Mouse (Mus musculus) small intestine, adult 2 months (tissue): ENCODE results near the gene Thrb. TPM values are rescaled to one million over a fixed set of nuclear protein-coding genes. Genes with fewer than 3 reads are reported as not detected.

Source experiments
- H3K27ac ChIP-seq: fragments of 200-500 bp; 2 replicates; pipeline ENCODE4 v1.5.1; 2012; ENCODE audit warnings: low read depth, low read length, control low read depth, inconsistent platforms; ENCODE audit not compliant: insufficient read depth
- H3K27me3 ChIP-seq: fragments of 200-500 bp; 2 replicates; pipeline ENCODE4 v1.6.1; 2012; ENCODE audit warnings: mild to moderate bottlenecking, moderate library complexity, low read length, inconsistent platforms; ENCODE audit not compliant: control insufficient read depth, insufficient read depth
- H3K36me3 ChIP-seq: fragments of 200-500 bp; 2 replicates; pipeline ENCODE4 v1.6.1; 2012; ENCODE audit warnings: mild to moderate bottlenecking, low read length, control low read depth, inconsistent platforms; ENCODE audit not compliant: control insufficient read depth, insufficient read depth
- H3K4me1 ChIP-seq: fragments of 200-500 bp; 2 replicates; pipeline ENCODE4 v1.6.1; 2012; ENCODE audit warnings: low read length, inconsistent platforms, mixed read lengths; ENCODE audit not compliant: control insufficient read depth, insufficient read depth, insufficient read length
- H3K4me3 ChIP-seq: fragments of 200-500 bp; 2 replicates; pipeline ENCODE4 v1.5.1; 2012; ENCODE audit warnings: low read depth, mild to moderate bottlenecking, control low read depth, inconsistent platforms, low read length, moderate library complexity
- CTCF ChIP-seq: fragments of 200-500 bp; IDR thresholded peaks from 2 replicates; pipeline ENCODE4 v1.5.1; 2012; ENCODE audit warnings: low read depth, mild to moderate bottlenecking, control low read depth, inconsistent platforms, low read length, moderate library complexity, mixed read lengths; ENCODE audit not compliant: insufficient replicate concordance, insufficient read length; ENCODE audit errors: extremely low read depth
- POLR2A ChIP-seq: fragments of 200-500 bp; IDR thresholded peaks from 2 replicates; pipeline ENCODE4 v1.6.1; 2012; ENCODE audit warnings: low read depth, mild to moderate bottlenecking, control low read depth, inconsistent platforms, low read length, moderate library complexity
- WGBS: fragments of 180-500 bp; shearing (Covaris S2); methylation state at CpG from one replicate; pipeline ENCODE4 v1.1.7; 2018; 5-methylcytosine and 5-hydroxymethylcytosine counted together
- polyA plus RNA-seq: library from polyadenylated mRNA; depleted of rRNA; stranded (reverse); fragments of >200 nt; gene quantifications from 2 replicates; pipeline ENCODE4 v1.2.3, GENCODE M21; 2012

Thrb gene
- polyA plus RNA-seq, 1 experiment = 2.5 TPM

DNA sequence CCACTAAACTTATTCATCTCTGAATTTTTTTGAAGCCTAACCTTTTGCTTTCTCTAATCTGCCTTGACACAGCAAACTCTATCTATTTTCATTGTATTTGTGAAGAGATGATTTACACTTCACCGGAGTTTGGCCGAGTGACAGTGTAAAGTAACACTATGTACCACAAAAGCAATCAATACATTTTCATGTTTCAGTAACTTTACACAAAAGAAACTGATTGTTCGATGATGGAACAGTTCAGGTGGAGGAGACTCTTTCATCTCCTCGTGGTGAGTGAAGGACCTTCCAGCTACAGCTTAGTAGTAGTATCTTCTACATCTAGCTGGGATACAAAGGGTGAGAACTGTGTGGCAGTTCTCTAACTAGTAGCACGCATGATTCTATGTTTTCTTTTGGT is 5.0 kb upstream of the Thrb start:
- TF ChIP-seq POLR2A (no peak), CTCF (no peak)
- no peaks in the 10 kb centered on the region for H3K36me3 ChIP-seq
- no peak overlapping the region for H3K4me3 ChIP-seq
- no peak overlapping the region for H3K27ac ChIP-seq
- no peaks in the 10 kb centered on the region for H3K4me1 ChIP-seq
- WGBS = 80% methylated on average over 5 of the region's 5 CpGs
- H3K27me3 ChIP-seq = no peaks in the 10 kb centered on the region

DNA sequence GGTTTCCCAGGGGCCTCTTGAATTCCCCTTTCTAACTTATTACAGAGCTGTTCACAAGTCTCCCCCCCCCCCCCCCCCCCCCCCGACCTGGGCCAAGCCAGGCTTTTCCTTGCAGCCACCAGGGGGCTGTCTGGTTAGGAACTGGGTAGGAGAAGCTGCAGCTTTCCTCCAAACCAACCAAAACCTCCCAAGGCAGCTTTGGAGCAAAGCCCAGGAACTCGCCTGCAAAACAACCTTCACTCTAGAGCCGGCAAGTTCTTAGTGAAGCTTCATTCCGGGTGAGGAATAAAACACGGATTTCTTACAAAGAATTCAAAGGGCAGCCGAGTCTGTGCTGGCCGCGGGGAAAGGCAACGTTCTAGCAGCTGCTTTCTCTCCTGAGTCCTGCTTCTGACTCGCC is 1.0 kb upstream of the Thrb start:
- Histone ChIP-seq H3K27me3 (no peaks in the 10 kb centered on the region), H3K4me1 (no peaks in the 10 kb centered on the region; the same call in 1 of the 2 replicates), H3K4me3 (peak overlapping the region; percentile 76), H3K27ac (peak overlapping the region; percentile 78), H3K36me3 (no peaks in the 10 kb centered on the region)
- TF ChIP-seq POLR2A (no peak), CTCF (peak; percentile 56; the same call in 1 of the 2 replicates)
- 2% methylated on average over 10 of the region's 10 CpGs for WGBS

DNA sequence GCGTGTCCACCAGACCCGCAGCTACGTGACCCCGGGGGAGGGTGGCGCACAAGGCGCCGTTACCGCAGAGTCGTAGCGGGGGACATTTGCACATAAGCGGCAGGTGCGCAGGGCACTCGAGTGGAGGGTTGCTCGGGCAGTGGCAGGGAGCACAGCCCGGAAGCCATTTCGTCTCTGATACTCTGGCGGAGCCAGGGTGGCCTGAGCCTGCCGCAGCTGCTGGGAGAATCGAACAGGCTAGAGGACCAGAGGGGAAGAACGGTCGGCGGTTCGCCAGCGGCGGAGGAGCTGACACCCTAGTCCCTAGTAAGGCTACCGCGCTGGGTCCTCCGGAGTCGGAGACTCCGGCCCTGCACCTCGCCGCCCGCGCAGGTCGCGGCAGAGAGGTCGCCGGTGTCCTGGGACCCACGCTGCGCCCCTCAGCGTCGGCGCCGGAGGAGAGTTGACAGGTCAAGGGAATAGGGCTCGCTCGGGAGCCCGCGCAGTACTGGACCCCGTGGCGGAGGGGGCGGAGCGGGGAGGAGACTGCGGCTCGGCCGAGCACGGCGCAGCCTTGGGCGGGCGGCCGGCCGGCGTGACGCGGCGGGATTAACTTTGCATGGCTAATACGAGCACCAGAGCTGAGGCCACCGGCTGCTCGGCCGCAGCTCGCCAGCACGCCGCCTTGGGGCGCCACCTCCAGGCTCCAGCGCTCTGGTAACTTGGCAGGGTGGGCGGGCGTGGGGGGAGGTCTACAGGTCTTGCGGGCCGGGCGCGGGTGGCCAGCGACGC is 453 bp downstream of the Thrb start:
- peak overlapping the region; percentile 78 for H3K27ac ChIP-seq
- TF ChIP-seq POLR2A (no peak; the same call in 1 of the 2 replicates), CTCF (0 out of 2 replicates have a peak, but pooled peaks have one; percentile 18)
- no peaks in the 10 kb centered on the region for H3K27me3 ChIP-seq

DNA sequence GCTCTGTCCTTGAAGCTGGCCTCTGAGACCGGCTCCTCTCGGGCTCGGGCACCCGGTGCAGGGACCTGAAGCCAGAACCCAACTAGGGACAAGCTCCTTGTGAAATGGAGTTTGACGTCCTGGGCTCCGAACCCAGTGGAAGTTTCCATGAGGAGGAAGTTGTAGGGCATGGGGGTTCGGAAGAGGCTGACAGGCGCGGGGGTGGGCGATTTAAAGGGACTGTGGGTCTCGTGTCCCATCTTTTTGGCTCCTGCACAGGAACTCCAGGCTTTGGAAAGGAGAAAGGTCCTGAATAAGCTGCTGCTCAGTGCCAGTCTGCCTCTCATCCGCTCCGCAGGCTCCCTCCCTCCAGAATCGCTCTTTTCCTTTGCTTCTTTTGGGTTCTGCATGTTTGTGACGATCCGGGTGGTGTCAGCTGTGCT is 1.1 kb downstream of the Thrb start:
- Histone ChIP-seq H3K4me3 (peak overlapping the region; percentile 80), H3K4me1 (no peaks in the 10 kb centered on the region; the same call in 1 of the 2 replicates), H3K27me3 (no peaks in the 10 kb centered on the region), H3K36me3 (no peaks in the 10 kb centered on the region), H3K27ac (peak overlapping the region; percentile 29; the same call in 1 of the 2 replicates)
- WGBS = under 1% methylated on average over 16 of the region's 16 CpGs
- TF ChIP-seq CTCF = no peak; the same call in 1 of the 2 replicates
- TF ChIP-seq POLR2A = no peak

More for the DNA sequence above, 453 bp downstream of the Thrb start:
- no peaks in the 10 kb centered on the region for H3K36me3 ChIP-seq
- no peaks in the 10 kb centered on the region; the same call in 1 of the 2 replicates for H3K4me1 ChIP-seq
- H3K4me3 ChIP-seq = peak overlapping the region; percentile 80
- under 1% methylated on average over 82 of the region's 82 CpGs for WGBS

DNA sequence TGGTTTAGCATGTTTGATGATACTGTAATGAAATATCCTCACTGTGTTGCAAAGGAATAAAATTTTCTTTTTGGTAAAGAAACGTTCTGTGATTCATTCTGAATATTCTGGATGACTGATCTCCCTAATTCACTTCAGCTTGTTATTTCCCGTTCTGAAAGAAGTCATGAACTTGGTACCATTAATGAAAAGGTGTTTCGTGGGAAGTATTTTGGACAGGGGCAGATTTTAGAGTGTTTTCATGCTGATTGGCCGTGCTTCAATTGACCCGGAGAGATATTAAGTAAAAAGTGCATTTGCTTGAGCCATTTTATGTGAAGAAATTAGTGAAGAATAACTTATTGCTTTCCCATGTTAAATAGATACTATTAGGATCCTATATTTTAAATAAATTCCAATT is 2.0 kb downstream of the Thrb start:
- TF ChIP-seq CTCF (no peak), POLR2A (no peak)
- H3K27ac ChIP-seq = no peak overlapping the region
- no peaks in the 10 kb centered on the region for H3K36me3 ChIP-seq
- no peaks in the 10 kb centered on the region; the same call in 1 of the 2 replicates for H3K4me1 ChIP-seq
- no peaks in the 10 kb centered on the region for H3K27me3 ChIP-seq
- no peak overlapping the region for H3K4me3 ChIP-seq
- 56% methylated on average over 5 of the region's 5 CpGs for WGBS

DNA sequence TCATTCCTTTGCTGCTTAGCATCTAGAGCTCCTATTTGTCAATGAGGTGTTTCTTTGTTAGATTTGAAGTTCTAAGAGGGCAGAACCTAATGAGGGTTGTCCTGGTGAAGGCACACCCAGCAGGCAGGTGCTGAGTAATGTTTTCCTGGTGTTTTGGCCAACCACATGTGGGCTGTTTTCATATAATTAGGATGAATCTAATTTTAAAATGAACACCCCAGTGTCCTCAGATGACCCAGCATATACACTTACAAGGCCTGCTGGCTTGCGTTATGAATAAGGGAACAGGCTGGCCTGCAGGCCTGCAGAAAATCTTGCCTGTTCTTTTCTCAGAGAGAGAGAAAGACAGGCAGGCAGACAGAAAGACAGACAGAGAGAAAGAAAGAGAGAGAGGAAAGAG is 14.3 kb downstream of the Thrb start:
- H3K4me1 ChIP-seq = no peaks in the 10 kb centered on the region
- 43% methylated on average over 1 of the region's 1 CpGs for WGBS
- H3K27me3 ChIP-seq = no peaks in the 10 kb centered on the region
- no peak for TF ChIP-seq POLR2A
- no peak for TF ChIP-seq CTCF
- H3K4me3 ChIP-seq = no peak overlapping the region
- no peak overlapping the region for H3K27ac ChIP-seq
- no peaks in the 10 kb centered on the region for H3K36me3 ChIP-seq

DNA sequence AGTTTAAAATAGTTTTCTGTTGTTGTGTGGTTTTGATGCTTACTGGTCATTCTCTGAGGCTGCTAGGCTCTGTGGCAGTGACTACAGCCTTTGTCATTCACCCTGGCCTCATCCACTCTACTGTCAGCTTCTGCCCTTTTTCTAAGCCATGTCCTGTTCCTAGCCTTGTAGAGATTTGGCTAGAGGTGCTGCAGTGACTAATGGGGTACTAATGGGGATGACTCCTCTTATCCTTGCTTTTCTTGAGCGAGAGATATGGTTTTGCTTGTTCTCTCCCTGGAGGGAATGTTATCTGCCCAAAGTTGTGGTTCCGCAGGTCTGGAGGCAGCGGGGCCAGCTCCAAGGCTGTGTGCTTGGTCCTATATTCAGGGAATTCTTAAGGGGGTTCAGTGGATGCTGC is 15.2 kb downstream of the Thrb start:
- Histone ChIP-seq H3K4me1 (no peaks in the 10 kb centered on the region), H3K36me3 (no peaks in the 10 kb centered on the region), H3K27me3 (no peaks in the 10 kb centered on the region), H3K27ac (no peak overlapping the region), H3K4me3 (no peak overlapping the region)
- TF ChIP-seq POLR2A = no peak
- no peak for TF ChIP-seq CTCF
- WGBS = 93% methylated on average over 3 of the region's 3 CpGs
